Mouse (Mus musculus): ENCODE measurements at regions not wholly inside any gene's neighbourhood (a gene's known extent, or its start where the extent isn't known, plus 50 kb on each side); places are given as distances from the start of the nearest gene placed in this dataset.

DNA sequence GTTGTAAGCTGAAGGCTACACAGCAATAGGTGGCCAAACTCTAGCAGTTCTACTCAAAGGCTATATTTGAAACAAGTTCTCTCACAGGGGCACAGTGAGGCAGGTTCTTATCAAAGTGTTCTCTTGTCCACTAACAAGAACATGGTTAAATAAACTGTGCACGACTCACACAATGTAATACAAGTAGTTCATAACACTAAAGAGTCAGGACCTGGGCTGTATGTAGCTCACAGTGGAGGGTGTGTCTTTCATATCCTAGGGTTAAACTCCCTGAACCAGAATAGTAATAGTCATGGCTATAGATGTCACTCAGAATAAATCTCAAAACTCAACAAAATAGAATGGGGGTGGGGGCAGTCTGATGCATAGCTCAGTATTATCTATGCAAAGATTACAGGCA, 182.7 kb downstream of the Rab11fip4 start:
- DNase-seq (ENCODE audit: low spot score in 2 of 2): no peak
- intact Hi-C loops (cut with DNase I): no loop called here

DNA sequence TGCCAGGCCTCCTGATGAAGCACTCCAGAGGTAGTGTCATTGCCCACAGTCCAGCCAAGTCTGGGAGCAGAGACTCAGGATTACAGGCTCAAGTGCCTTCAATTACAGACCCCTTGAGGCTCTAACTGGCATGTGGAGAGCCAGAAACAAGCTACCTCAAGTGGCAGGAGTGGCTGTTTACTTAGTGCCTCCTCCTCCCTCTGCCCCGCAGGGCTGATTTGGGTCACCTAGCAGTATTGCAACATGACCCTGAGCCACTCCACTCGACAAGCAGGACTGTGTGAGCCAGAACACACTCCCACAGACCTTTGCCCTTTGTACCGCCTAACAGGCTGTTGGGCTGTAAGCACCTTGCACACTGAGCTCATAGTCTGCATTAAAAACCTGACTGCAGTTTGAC, 180.4 kb downstream of the Rab11fip4 start:
- intact Hi-C loops (cut with DNase I): no loop called here

DNA sequence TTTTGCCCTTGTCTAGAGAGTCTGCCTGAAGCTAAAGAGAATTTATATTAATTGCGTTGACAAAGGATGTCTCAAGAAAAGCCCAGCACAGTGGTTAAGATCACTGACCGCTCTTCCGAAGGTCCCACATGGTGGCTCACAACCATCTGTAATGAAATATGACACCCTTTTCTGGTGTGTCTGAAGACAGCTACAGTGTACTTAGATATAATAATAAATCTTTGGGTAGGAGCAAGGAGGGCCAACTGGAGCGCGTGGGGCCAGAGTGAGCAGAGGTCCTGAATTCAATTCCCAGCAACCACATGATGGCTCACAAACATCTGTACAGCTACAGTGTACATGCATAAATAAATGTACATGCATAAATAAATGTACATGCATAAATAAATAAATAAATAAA, 176.1 kb downstream of the Rab11fip4 start:
- intact Hi-C loops (cut with DNase I): no loop called here

More for the DNA sequence above, 180.4 kb downstream of the Rab11fip4 start:
- no peak for DNase-seq (ENCODE audit: low spot score in 2 of 2)

DNA sequence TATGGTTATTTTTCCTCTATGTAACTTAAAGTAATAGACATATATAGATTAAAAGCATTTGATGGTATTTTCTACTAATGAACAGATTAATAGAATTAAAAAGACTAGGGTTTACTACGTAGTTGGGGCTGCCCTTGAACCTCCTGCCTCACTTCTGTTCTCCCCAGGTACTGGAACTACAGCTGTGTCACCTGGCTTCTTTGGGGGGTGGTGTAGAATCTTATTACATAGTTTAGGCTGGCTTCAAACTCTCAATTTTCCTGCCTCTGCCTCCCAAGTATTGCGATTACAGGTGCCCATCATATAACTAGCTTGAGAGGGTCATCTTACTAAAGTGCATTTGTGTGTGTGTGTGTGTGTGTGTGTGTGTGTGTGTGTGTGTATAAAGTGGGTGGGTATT, 175.0 kb downstream of the Rab11fip4 start:
- intact Hi-C loops (cut with DNase I): no loop called here
- DNase-seq (ENCODE audit: low spot score in 2 of 2): no peak

More for the DNA sequence above, 176.1 kb downstream of the Rab11fip4 start:
- DNase-seq (ENCODE audit: low spot score in 2 of 2): no peak

DNA sequence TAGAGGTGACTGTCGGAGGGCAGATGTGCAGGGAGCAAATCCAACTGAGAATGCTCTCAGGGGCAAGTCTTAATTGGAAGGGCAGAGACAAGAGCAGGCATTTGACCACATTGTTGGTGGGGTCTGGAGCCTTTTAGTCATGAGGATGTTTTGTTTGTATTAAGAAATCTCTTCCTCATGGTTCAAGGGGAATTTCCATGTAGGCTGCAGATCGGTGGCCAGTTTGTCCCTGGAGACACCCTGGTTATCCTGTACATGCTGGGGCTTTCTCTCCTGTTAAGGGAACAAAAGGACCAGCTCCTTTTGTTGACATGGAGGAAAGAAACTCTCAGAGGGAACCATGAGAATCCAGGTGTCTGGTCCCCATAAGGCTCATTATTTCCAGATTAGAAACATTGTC, 174.4 kb downstream of the Rab11fip4 start:
- DNase-seq (ENCODE audit: low spot score in 2 of 2): no peak
- intact Hi-C loops (cut with DNase I): no loop called here

DNA sequence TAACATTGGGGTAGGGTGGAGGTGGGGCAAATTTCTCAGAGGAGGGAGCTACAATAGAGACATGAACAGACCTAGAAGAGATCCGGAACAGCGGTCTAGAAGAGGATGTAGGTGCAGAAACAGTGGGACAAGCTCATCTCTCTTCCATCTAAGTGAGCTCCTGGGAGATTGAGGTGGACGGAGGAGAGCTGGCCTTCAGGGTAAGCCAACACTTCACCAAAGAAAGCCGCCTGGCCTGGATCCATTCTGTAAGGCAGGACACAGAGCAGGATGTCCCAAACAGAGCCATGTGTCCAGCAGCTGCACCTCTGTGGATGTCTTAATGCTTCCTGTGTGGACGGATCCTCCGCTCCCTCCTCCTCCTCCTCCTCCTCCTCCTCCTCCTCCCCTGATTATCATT, 173.0 kb downstream of the Rab11fip4 start:
- intact Hi-C loops (cut with DNase I): no loop called here
- DNase-seq (ENCODE audit: low spot score in 2 of 2): no peak

DNA sequence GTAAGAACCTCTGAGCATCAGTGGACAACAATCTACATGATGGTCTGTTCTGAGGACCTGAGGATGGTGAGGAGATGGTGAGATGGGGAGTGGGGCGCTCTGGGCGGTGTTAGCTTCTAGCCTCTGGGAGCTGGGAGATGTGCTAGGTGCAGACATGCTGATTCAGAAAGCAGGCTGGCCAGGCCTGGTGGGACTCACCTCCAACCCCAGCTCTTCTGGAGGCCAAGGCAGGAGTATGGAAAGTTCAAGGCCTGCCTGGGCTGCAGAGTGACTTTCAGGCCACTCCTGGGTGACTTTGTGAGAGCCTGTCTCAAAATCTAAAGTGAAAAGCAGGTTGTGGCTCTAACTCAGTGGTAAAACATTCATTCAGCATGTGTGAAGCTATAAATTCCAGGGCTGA, 171.6 kb downstream of the Rab11fip4 start:
- DNase-seq (ENCODE audit: low spot score in 2 of 2): no peak
- intact Hi-C loops (cut with DNase I): no loop called here

DNA sequence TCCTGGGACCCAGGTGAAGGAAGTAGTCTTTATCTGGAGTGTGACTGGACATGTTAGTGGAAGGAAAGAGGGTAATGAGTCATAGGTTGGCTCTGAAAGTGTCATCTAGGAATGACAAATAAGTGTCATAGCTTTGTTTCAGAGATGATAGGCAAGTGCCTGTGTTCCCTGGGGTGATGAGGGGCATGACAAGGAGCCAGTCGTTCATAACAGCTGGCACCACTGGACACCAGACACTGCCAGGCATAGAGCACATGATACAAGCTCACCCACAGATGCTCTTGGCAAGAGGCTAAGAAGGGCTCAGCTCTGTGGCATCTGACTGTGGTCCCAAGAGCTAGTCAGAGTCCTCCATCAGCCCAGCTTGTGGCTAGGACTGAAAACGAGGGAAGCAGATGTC, 171.0 kb downstream of the Rab11fip4 start:
- no peak for DNase-seq (ENCODE audit: low spot score in 2 of 2)
- intact Hi-C loops (cut with DNase I): no loop called here

DNA sequence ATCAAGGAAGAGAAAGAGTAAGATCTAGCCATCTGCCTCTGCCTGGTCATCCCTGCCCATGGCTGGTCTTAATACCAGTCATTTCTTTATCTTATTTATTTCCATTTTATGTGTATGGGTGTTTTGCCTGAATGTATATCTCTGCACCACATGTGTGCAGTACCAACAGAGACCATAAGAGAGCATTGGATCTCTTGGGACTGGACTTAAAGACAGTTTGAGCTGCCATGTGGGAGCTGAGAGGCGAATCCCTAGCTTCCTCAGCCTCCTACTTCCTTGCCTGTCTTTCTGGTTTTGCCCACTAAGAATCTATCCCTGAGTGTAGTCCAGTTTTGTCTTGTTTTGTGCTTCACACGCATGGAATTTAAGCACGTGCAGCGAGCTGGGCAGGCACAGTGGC, 169.5 kb downstream of the Rab11fip4 start:
- intact Hi-C loops (cut with DNase I): no loop called here
- no peak for DNase-seq (ENCODE audit: low spot score in 2 of 2)

DNA sequence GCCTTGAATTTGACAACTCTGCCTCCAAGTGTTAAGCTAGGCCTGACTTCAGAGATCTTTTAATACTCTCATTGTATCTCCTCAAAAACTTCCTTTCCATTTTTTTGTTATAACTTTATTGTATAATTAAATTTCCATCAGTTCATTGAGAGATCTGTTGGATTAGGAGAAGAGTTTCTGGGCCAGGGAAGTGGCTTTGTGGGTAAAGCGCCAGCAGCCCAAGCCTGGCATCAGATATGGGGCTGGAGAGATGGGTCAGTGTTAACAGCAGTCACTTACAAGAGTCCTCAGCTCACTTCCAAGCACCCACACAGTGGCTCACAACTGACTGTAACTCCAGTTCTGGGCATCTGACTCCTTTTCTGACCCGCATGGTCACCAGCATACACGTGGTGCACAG, 167.3 kb downstream of the Rab11fip4 start:
- no peak for DNase-seq (ENCODE audit: low spot score in 2 of 2)
- intact Hi-C loops (cut with DNase I): no loop called here

DNA sequence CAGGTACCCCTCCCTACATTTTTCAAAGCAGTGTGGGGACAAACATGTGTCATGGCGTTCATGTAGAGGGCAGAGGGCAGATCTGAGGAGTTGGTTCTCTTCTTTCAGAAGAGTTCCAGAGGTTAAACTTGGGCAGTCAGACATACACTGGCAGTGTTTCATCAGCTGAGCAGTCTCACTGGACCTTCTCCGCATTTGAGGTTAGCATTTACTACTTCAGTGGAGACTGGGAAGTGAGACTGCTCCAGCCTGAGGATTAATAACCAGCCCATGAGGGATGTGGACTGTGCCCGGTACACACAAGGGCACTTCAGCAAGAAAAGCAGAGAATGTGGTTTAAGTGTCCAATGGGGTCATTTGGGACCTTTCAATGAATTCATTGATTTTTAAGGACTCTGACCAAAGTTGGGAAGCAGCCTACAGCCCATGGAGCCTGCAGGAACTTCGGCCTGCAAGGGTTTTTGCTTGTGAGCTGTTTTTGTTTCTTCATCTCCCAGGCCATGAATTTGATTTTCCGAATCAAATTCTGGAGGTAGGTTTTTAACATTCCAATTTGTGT, 166.6 kb downstream of the Rab11fip4 start:
- no peak for DNase-seq (ENCODE audit: low spot score in 2 of 2)
- intact Hi-C loops (cut with DNase I): no loop called here

DNA sequence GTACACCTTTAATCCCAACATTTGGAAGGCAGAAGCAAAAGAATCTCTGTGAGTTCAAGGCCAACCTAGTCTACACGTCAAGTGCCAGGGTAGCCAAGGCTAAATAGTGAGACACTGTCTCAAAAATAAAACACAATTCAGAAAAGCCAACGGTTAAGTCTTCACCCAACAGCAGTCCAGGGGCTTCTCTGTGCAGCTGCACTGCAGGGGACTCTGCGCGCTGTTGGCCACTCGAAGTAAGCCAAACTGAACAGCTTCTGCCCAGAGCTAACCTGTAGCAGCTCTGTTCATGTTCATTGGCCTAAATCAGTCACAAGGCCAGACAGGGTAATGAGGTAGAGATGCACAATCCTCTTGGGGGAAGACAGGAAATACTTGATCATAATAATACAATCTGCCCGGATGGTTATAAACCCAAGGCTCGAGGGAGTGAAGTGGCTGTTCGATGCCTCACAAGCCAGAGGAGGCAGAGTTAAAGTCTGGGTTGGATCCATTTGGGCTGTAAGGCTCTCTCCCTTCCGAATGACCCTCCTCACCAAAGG, 165.4 kb downstream of the Rab11fip4 start:
- DNase-seq (ENCODE audit: low spot score in 2 of 2): no peak
- intact Hi-C loops (cut with DNase I): no loop called here

DNA sequence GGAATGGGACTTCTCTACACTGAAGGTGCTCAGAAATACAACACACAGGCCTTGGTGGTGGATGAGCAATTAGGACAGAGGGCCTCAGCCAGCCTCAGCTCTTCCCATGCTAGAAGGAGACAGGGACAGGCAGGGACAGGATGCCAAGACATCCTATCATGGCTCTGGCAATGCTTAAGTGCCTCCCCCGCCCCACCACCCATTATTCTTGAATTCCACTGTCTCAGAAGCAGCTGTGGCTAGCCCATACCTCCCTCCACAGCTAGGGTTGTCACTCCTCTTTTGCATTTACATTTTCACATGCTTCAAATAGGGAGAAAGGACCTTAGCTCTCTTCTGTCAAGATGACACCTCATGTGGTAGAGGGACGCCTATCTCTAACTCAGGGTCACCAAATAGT, 162.5 kb downstream of the Rab11fip4 start:
- DNase-seq (ENCODE audit: low spot score in 2 of 2): no peak
- intact Hi-C loops (cut with DNase I): no loop called here

DNA sequence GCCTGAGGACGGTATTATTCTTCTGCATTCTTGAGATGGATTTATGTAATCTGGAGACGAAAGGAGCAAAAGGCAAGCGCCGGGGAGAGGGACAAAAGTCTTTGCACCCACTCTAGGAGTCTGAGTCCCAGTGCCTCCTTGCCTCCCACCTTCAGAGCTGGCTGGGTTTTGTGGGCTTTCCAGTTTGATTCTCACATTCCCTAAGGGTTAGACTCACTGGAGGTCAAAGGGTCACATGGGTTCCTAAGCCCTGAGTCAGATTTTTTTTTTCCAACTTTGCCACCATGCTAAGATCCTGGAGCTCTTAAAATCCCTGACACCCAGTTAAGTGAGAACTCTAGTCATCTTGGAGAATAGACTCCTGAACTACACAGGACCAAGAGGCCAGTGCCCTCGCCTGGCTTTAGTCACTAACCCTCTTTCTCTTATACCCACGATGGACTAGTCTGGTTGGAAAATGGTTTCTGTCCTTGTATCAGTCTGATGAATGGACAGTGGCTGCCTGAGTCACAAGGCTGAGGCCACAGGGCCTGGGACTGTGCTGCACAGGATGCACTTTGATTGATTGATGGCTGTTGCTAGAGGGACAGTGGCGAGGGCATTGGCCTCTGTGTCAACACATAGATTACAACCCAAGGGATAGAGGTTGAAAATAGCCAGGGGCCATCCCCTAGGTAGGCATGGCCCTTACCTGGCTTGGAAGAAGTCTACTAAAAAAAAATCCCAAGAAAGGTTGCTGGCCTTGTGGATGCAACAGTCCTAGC, 161.9 kb downstream of the Rab11fip4 start:
- no peak for DNase-seq (ENCODE audit: low spot score in 2 of 2)
- intact Hi-C loops (cut with DNase I): no loop called here

DNA sequence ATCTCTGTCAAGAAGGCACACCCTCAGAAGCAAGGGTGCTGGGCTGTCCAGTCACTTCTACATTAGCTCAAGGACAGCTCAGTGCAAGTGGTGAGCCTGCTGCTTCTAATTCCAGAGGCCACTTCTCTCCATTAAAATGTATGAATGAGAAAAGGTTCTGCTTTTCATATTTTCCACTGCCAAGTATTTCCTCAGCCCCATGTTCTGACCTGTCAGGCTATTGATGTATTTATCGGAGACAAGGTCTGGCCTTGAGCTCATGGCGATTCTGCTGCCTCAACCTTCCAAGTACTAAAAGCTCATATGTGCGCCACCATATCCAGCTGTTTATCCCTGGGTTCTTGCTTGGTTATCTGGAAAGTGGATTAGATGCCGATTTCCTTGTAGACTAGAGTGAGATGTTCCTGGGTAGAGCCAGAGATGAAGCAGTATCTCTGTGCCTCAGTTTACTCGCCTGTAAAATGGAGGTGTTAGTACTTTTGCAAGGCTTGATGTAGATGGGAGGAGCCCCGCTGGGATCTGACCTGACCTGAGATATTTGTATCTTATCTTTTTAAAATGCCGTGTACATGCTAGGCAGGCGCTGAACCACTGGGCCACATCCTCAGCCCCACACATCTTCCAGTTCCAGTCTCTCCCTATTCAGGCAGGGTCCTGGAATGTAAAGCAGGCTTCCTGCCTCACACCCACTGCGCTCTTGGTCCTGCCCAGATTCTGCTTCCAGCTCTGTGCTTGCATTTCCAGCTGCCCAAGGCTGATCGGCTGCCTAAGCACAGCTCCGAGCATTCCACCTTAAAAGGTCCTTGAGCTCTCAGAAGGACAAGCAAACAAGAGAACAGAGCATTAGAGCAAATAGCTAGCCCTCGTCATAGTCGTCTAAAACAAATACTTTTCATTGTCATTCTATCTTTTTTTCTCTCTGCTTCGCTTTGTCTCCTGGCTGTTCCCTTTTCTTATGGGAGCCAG, 161.0 kb downstream of the Rab11fip4 start:
- intact Hi-C loops (cut with DNase I): no loop called here
- DNase-seq (ENCODE audit: low spot score in 2 of 2): no peak

DNA sequence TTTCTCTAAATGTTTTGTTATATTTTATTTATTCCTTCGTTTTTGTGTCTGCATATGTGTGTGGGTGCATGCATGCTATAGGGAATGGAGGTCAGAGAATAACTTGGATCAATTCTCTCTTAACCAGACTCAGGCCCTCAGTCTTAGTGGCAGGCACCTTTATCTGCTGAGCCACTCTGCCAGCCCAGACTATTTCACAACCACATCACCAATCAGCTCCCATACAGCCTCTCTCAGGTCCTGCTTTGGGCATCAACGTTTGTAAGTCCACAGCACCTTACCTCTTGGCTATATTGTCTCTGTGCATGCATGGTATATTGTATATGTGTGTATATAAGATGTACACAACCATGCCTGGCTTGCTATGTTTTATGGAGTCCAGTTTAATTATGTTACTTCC, 159.9 kb downstream of the Rab11fip4 start:
- intact Hi-C loops (cut with DNase I): no loop called here
- DNase-seq (ENCODE audit: low spot score in 2 of 2): no peak

DNA sequence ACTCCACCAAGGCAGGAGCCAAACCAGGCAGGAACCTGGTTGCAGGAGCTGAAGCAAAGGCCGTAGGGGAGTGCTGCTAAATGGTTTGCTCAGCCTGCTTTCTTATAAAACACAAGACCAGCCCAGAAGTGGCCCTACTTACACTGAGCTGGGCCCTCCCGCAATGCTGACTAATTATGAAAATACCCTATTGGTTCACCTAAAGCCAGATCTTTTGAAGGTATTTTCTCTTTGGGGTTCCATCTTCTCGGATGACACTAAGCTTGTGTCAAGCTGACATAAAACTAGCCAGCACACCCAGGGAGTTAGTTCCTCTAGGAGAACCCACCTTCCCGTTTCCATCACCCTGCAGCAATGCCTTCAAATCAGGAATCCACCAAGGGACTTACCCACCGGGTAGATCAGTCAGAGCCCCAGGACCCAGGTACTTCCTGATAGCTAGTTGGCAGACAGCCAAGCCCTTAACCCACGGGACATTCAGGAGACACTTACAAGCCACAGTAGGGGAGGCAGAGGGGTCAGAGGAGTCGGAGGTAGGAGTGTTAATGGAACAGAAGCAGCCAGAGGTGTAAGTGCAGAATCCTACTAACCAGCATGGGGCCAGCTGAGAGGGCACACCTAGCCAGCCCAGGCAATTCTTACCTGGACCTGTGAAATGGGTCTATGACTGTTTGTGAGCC, 158.9 kb downstream of the Rab11fip4 start:
- intact Hi-C loops (cut with DNase I): no loop called here
- no peak for DNase-seq (ENCODE audit: low spot score in 2 of 2)

DNA sequence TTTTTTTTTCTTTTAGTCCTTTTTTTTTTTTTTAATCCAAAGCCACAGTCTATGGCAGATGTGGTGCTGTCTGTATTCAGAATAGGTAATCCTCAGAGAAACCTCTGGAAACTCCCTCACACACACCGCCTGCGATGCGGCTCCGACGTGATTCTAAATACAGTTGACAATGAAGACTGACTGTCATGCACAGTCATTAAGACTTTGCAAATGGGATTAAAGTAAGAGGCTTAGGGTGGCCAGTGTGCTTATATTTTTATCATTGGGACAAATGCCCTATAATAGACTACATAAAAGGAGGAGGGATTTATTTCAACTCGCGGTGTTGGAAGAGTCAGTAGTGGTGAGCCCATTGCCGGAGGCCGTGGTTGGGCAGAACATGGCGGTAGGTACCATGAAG, 158.1 kb downstream of the Rab11fip4 start:
- DNase-seq (ENCODE audit: low spot score in 2 of 2): no peak
- intact Hi-C loops (cut with DNase I): no loop called here

DNA sequence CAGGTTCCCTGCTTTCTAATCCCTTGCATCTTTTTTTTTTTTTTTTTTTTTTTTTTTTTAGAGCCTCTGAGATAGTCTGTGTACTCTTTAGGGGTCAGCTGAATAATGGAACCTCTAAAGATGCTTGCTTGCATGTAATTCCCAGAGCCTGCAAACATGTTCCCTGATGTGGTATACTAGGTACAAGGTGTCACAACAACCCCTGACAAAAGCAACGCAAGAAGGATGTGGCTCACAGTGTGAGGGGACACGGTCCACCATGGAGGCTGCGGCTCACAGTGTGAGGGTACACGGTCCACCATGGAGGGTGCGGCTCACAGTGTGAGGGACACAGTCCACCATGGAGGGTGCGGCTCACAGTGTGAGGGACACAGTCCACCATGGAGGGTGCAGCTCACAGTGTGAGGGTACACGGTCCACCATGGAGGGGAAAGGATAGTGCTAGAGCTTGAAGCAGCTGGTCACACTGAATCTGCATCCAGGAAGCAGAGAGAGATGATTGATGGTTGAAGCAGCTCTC, 157.7 kb downstream of the Rab11fip4 start:
- DNase-seq (ENCODE audit: low spot score in 2 of 2): no peak
- intact Hi-C loops (cut with DNase I): no loop called here

Data from left cerebral cortex, postnatal 14 days (tissue).